Mouse (Mus musculus) heart, embryonic 16.5 days (tissue): ENCODE results near the gene Slc17a4. TPM values are rescaled to one million over a fixed set of nuclear protein-coding genes. Genes with fewer than 3 reads are reported as not detected.

Source experiments
- ATAC-seq: fragments of 200-750 bp; cut with Nextera tagmentation; replicated peaks from 2 replicates; pipeline ENCODE4 v1.8.0; 2017; ENCODE audit warnings: moderate number of reproducible peaks; ENCODE audit not compliant: insufficient read depth, low FRiP score; ENCODE audit errors: extremely low read depth
- H3K27ac ChIP-seq: fragments of 300-500 bp; sonication (generic); 2 replicates; pipeline ENCODE4 v1.5.1; 2014; ENCODE audit warnings: mild to moderate bottlenecking, low read length, control low read depth, moderate library complexity
- H3K27me3 ChIP-seq: fragments of 300-500 bp; sonication (generic); 2 replicates; pipeline ENCODE4 v1.6.1; 2014; ENCODE audit warnings: low read length, mixed read lengths; ENCODE audit not compliant: control insufficient read depth, insufficient read depth
- H3K36me3 ChIP-seq: fragments of 300-500 bp; sonication (generic); 2 replicates; pipeline ENCODE4 v1.6.1; 2014; ENCODE audit not compliant: control insufficient read depth, insufficient read depth
- H3K4me1 ChIP-seq: fragments of 300-500 bp; sonication (generic); 2 replicates; pipeline ENCODE4 v1.6.1; 2014; ENCODE audit warnings: low read length, mixed read lengths; ENCODE audit not compliant: control insufficient read depth, insufficient read depth
- H3K4me2 ChIP-seq: fragments of 300-500 bp; sonication (generic); 2 replicates; pipeline ENCODE4 v1.6.1; 2014; ENCODE audit warnings: low read depth, mild to moderate bottlenecking, control low read depth, low read length
- H3K4me3 ChIP-seq: fragments of 300-500 bp; sonication (generic); 2 replicates; pipeline ENCODE4 v1.5.1; 2014; ENCODE audit warnings: mild to moderate bottlenecking, control low read depth, low read length
- H3K9ac ChIP-seq: fragments of 300-500 bp; sonication (generic); 2 replicates; pipeline ENCODE4 v1.6.1; 2014; ENCODE audit warnings: low read length, control low read depth
- H3K9me3 ChIP-seq: fragments of 300-500 bp; sonication (generic); replicated peaks from 2 replicates; pipeline ENCODE4 v1.6.1; 2016; ENCODE audit warnings: low read length; ENCODE audit not compliant: control insufficient read depth
- WGBS: fragments of 180-500 bp; shearing (Covaris S2); extraction: QIAGEN DNeasy Blood & Tissue Kit; methylation state at CpG from one replicate; pipeline ENCODE4 v1.1.7; 2014; 5-methylcytosine and 5-hydroxymethylcytosine counted together
- polyA plus RNA-seq: library from polyadenylated mRNA; unstranded; fragments of >200 nt; fragmentation: Nextera tagmentation; extraction: Ambion mirVana; gene quantifications from 2 replicates; pipeline ENCODE4 v1.2.1, GENCODE M21; 2015

The Slc17a4 gene
- polyA plus RNA-seq, 1 experiment from 2014 or later, result 0.09 TPM

DNA sequence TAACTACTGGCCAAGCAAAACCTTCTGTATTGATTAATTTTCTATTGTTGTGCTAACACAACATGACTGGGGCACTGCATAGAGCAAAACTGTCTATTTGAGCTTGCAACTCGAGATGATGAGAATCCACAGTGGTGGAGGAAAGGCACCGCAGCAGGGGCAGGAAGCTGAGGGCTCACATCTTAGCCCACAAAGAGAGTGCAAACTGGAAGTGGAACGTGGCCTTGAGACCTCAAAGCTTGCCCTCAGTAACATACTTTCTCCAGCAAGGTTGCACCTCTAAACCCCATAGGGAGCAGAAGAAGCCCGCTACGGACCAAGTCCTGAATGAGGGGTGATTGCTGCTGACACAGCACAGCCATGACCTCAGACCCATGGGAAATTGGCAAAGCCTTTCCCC is 4.7 kb downstream of the Slc17a4 start:
- H3K36me3 ChIP-seq, result no peaks in the 10 kb centered on the region
- H3K27ac ChIP-seq, result no peak overlapping the region
- H3K4me2 ChIP-seq, result no peak overlapping the region
- no peaks in the 10 kb centered on the region for H3K27me3 ChIP-seq
- WGBS, result 76% methylated on average over 5 of the region's 5 CpGs
- no peak overlapping the region for H3K9ac ChIP-seq
- no peak overlapping the region for H3K4me3 ChIP-seq
- no peak for ATAC-seq
- H3K9me3 ChIP-seq, result no peaks in the 10 kb centered on the region
- peaks cover 14% of the 10 kb centered on the region for H3K4me1 ChIP-seq

DNA sequence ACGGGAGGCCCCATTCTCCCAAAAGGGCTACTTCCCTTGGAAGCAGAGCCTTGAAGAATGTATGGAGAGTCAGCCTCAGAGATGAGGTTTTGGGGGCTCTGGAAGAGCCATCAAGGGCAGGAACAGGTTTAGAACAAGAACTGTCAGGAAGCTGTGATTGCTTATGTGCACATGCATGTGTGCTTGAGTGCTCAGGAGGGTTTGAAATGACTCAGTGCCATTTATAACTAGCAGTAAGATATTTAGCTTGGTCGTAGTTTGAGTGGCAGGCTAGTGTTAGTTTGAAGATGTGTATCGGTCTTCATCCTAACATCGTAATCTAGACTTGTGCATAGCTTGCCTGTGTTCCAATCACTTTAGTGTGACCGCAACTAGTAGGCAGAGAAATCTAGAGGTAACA is 7.9 kb downstream of the Slc17a4 start:
- Histone ChIP-seq H3K27me3 (no peaks in the 10 kb centered on the region), H3K9me3 (no peaks in the 10 kb centered on the region), H3K9ac (no peak overlapping the region), H3K36me3 (no peaks in the 10 kb centered on the region), H3K4me3 (no peak overlapping the region), H3K4me1 (no peaks in the 10 kb centered on the region), H3K4me2 (no peak overlapping the region), H3K27ac (no peak overlapping the region)
- 85% methylated on average over 5 of the region's 5 CpGs for WGBS
- ATAC-seq, result no peak

DNA sequence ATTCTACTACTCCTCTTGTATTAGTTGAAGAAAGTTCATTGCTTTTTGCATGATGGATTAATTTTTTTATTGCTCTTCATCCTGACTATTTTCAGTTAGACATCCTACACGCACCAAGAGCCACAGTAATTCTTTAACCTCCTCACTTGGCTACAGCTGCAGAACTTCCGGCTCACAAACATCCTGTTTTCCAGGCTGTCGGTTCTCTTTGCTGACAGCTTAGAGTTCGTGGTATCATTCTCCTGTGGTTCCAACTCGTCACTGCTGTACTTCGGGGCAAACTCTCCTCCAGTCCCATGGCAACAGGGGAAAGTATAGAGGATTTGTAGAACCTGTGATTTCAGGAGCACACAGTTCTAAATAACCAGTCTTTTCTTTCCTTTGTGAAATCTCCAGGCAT is 16.6 kb downstream of the Slc17a4 start:
- no peak for ATAC-seq
- Histone ChIP-seq H3K4me3 (no peak overlapping the region), H3K9ac (no peak overlapping the region), H3K4me1 (no peaks in the 10 kb centered on the region), H3K27ac (no peak overlapping the region), H3K27me3 (no peaks in the 10 kb centered on the region), H3K4me2 (no peak overlapping the region), H3K36me3 (no peaks in the 10 kb centered on the region), H3K9me3 (no peaks in the 10 kb centered on the region)
- WGBS, result 30% methylated on average over 6 of the region's 6 CpGs

GRCm38 (mm10) chr13:23893269-23893593 is 21.6 kb downstream of the Slc17a4 start:
- WGBS, result 60% methylated on average over 4 of the region's 4 CpGs
- no peaks in the 10 kb centered on the region for H3K27me3 ChIP-seq
- no peak overlapping the region for H3K9ac ChIP-seq
- H3K27ac ChIP-seq, result no peak overlapping the region
- no peak for ATAC-seq
- no peaks in the 10 kb centered on the region for H3K36me3 ChIP-seq
- no peak overlapping the region for H3K4me2 ChIP-seq
- no peaks in the 10 kb centered on the region for H3K9me3 ChIP-seq
- H3K4me1 ChIP-seq, result no peaks in the 10 kb centered on the region
- H3K4me3 ChIP-seq, result no peak overlapping the region

- no peaks in the 10 kb centered on the region for H3K4me1 ChIP-seq
- H3K36me3 ChIP-seq, result no peaks in the 10 kb centered on the region
- no peak overlapping the region for H3K4me2 ChIP-seq
- no peaks in the 10 kb centered on the region for H3K27me3 ChIP-seq
- no peak overlapping the region for H3K27ac ChIP-seq
- WGBS, result 31% methylated on average over 9 of the region's 9 CpGs
- H3K4me3 ChIP-seq, result no peak overlapping the region
- no peaks in the 10 kb centered on the region for H3K9me3 ChIP-seq
- no peak overlapping the region for H3K9ac ChIP-seq
- ATAC-seq, result no peak
These were observed 22.1 kb downstream of the Slc17a4 start for GRCm38 (mm10) chr13:23892592-23893268.

GRCm38 (mm10) chr13:23889011-23889605 is 25.7 kb downstream of the Slc17a4 start:
- 54% methylated on average over 6 of the region's 6 CpGs for WGBS
- Histone ChIP-seq H3K4me2 (no peak overlapping the region), H3K9me3 (no peaks in the 10 kb centered on the region), H3K27me3 (no peaks in the 10 kb centered on the region), H3K4me1 (no peaks in the 10 kb centered on the region), H3K27ac (no peak overlapping the region), H3K9ac (no peak overlapping the region), H3K36me3 (no peaks in the 10 kb centered on the region), H3K4me3 (no peak overlapping the region)
- no peak for ATAC-seq

GRCm38 (mm10) chr13:23887026-23887725 is 27.6 kb downstream of the Slc17a4 start:
- Histone ChIP-seq H3K9me3 (no peaks in the 10 kb centered on the region), H3K9ac (no peak overlapping the region), H3K27ac (no peak overlapping the region), H3K4me1 (no peaks in the 10 kb centered on the region), H3K27me3 (no peaks in the 10 kb centered on the region), H3K36me3 (no peaks in the 10 kb centered on the region), H3K4me3 (no peak overlapping the region), H3K4me2 (no peak overlapping the region)
- 67% methylated on average over 3 of the region's 3 CpGs for WGBS
- ATAC-seq, result no peak

- no peak for ATAC-seq
- WGBS, result 22% methylated on average over 2 of the region's 2 CpGs
These were observed 29.3 kb downstream of the Slc17a4 start for GRCm38 (mm10) chr13:23885540-23885939.

DNA sequence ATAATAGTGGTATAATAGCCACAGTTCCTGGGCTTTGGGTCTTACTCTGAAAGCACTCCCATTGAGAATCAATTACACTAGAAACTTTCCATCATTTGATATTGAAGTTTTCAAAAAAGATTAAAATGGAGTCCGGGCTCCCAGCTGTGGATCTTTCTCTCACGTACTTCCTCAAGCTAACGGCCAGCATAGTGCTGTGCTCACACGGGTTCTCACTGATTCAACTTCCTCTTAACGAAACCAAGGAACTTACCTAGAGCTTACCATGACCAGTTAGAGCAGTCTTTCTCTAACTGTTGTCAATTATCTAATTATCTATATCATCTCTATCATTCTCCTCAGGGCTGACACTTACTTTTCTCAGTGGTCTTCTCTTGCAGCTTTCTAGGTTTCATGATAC is 35.2 kb downstream of the Slc17a4 start:
- Histone ChIP-seq H3K36me3 (no peaks in the 10 kb centered on the region), H3K27ac (no peak overlapping the region), H3K9me3 (no peaks in the 10 kb centered on the region), H3K27me3 (no peaks in the 10 kb centered on the region), H3K4me3 (no peak overlapping the region), H3K9ac (no peak overlapping the region), H3K4me2 (no peak overlapping the region), H3K4me1 (no peaks in the 10 kb centered on the region)
- 67% methylated on average over 5 of the region's 5 CpGs for WGBS
- no peak for ATAC-seq

More at GRCm38 (mm10) chr13:23885540-23885939, 29.3 kb downstream of the Slc17a4 start:
- H3K4me3 ChIP-seq, result no peak overlapping the region
- H3K27ac ChIP-seq, result no peak overlapping the region
- H3K36me3 ChIP-seq, result no peaks in the 10 kb centered on the region
- no peaks in the 10 kb centered on the region for H3K27me3 ChIP-seq
- no peak overlapping the region for H3K9ac ChIP-seq
- H3K9me3 ChIP-seq, result no peaks in the 10 kb centered on the region
- H3K4me1 ChIP-seq, result no peaks in the 10 kb centered on the region
- no peak overlapping the region for H3K4me2 ChIP-seq
